Mouse (Mus musculus): Measurements from ENCODE around the gene Megf11.

DNA sequence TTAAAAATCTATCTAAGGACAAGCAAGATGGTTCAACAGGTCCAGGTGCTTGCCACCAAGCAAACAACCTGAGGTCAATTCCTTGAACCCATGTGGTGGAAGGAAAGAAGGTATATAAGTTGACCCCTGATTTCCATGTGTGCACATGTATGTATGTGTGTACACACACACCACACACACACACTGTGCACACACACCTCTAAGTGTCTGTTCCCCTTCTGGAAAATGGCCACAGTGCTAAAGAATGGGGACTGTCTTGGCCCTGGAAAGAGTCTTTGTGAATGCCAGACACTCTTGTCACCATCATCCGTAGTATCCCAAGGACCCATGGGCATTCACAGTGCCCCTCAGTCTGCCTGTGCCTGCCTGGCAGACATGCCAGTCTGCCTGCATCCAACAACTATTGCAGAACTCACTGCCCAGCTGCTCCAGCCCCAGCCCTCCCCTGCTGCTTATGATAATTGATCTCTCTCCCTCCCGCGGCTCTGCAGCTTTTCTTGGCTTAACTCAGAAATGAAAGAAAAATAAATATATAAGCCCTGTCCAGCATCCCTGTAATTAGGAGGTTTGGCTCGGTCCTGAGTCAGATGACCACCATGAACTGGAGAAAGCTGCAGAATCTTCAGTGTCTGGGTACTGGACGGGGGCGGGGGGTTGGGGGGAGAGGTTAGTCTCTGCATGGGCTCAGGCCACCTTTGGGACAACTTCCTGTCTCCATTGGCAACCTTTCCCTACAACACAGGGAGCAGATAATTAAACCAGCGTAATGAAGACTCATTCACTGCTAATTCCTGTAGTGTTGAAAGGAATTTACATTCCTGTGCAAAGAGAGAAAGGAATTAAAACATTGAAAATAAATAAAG is 226.9 kb downstream of the Megf11 start:
- no peak for TF ChIP-seq FLI1 (IDR thresholded peaks at IDR 0.05; ENCODE audit: low read length)
- no peak for TF ChIP-seq GATA1 (IDR thresholded peaks at IDR 0.05; ENCODE audit: borderline replicate concordance, low read length)

All from megakaryocyte, embryonic 14.5 days (primary cell).